Comparison of ENCODE assay signal across 8 mouse cellular contexts in genomic region chr17:30024651-30025050, GRCm38 (mm10). TPM values are rescaled to one million over a fixed set of nuclear protein-coding genes. Genes with fewer than 3 reads are reported as not detected.
DNase-seq lines count a peak whose midpoint lies in the region; ATAC-seq and TF ChIP-seq lines count a peak whose summit lies in the region.

No protein-coding gene starts in this region.

- TF ChIP-seq CTCF in brain, embryonic 14.5 days (IDR thresholded peaks at IDR 0.05; ENCODE audit: borderline replicate concordance, extremely low read depth, insufficient read depth, insufficient read length) = peak; percentile 75; the same call in 1 of the 2 replicates

- DNase-seq in 3134 (ENCODE audit: extremely low read depth, insufficient read length, low spot score) (peak; percentile 20), A20 (ENCODE audit: low read depth, low spot score) (peak; percentile 61)
- peak; percentile 82 for DNase-seq in brain, embryonic 14.5 days (ENCODE audit: low read depth)
- peak; percentile 89 to 91 for DNase-seq in kidney, postnatal 4 days
- peak; percentile 88 for DNase-seq in lung, postnatal 14 days
- DNase-seq in spleen, adult 18-20 months = peak; percentile 35 to 73

- TF ChIP-seq POLR2A in brain, embryonic 14.5 days (IDR thresholded peaks at IDR 0.05; ENCODE audit: borderline replicate concordance, extremely low read depth, insufficient read depth, insufficient read length, poor library complexity, severe bottlenecking) = no peak

- ATAC-seq in frontal cortex, adult (ENCODE audit: low TSS enrichment) = peak; percentile 55; the same call in 1 of the 2 replicates
- ATAC-seq in activated CD4-positive, CD25-positive, alpha-beta regulatory T cell, adult 4 months = no peak

RNA-seq across cellular contexts. Expression of gene Zfand3, which starts 20.1 kb away (rescaled TPM):
- polyA plus RNA-seq in brain, embryonic 14.5 days (2012; rRNA removed) = 145 and 146 TPM in 2 replicates
- 10 to 100 TPM; 17.1 to 26.8 TPM for polyA plus RNA-seq in activated CD4-positive, CD25-positive, alpha-beta regulatory T cell, adult 4 months (2017; shearing (Covaris generic))

RNA-seq across cellular contexts. Expression of gene Mdga1, which starts 54.8 kb away (rescaled TPM):
- 38.1 and 58.9 TPM in 2 replicates for polyA plus RNA-seq in brain, embryonic 14.5 days (2012; rRNA removed)
- polyA plus RNA-seq in activated CD4-positive, CD25-positive, alpha-beta regulatory T cell, adult 4 months (2017; shearing (Covaris generic)) = not detected

Comparison
In these comparisons a context has a peak if more than half of its experiments do, and no peak if none do; other contexts are left out.
1. DNase-seq: peak in every context shown above with its lines; median percentile 90 in kidney, postnatal 4 days; 88 in lung, postnatal 14 days; 82 in brain, embryonic 14.5 days; 61 in A20; 54 in spleen, adult 18-20 months; 20 in 3134.
2. RNA of gene Mdga1, which starts 54.8 kb away (polyA plus RNA-seq): 38.1 to 58.9 TPM in brain, embryonic 14.5 days; not detected in activated CD4-positive, CD25-positive, alpha-beta regulatory T cell, adult 4 months; every median in the first group is over 10 times any median in the second.